Mouse (Mus musculus): Measurements from ENCODE around the gene Prrc2a. TPM values are rescaled to one million over a fixed set of nuclear protein-coding genes. Genes with fewer than 3 reads are reported as not detected.
A peak's percentile ranks its signal among the peaks of the same experiment; 100 is the strongest.

Gene Prrc2a
- total RNA-seq, 2 experiments from 2014 or later = 195 to 211 TPM

DNA sequence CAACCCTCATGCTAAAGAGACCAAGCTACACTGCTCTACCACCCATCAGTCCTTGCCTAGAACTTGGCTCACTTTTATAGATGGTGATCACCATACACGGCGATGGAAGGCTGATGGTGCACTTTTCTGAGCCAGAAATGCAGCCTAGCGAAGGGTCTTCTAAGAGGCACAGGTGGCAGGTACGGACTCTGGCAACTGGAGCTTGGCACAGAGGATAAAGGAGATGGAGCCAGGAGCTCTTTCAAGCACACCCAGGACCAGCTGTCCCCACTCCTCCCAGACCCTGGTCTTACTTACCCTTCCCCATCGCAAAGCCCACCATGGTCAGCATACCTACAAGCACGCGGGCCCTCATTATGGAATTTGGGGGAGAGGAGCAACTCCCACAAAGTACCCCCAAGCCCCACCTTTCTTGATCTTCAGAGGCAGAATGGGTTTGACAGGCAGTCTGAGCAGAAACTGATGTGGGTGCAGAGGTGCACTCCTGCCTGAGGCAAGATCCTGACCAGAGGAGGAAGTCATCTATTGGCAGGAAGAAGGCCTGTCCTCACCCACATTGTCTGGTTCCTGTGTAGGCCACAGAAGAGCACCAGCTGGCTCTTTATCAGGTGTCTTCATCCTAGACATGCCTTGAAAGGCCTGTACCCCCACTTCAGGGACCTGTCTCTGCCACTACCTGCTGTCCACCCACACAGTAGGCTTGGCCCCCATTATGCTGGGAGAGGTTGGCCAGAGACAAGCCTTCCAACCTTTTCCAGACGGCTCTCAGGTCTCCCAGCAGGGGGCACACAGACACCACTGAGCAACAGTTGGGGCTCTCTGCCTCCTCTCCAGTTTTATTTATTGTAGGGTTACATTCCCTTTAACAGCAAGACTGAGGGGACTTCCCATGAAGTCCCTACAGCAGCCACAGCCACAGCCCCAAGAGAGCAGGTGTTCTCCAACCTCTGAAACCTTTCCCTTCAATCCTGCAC lies 49.4 kb downstream of the Prrc2a start, which contains the start of gene Ly6g5b:
Gene Ly6g5b, minus strand, starts transcription at position 383 of the 974 bp plus-strand sequence.
- intact Hi-C loops (cut with DNase I) = no loop called here

DNA sequence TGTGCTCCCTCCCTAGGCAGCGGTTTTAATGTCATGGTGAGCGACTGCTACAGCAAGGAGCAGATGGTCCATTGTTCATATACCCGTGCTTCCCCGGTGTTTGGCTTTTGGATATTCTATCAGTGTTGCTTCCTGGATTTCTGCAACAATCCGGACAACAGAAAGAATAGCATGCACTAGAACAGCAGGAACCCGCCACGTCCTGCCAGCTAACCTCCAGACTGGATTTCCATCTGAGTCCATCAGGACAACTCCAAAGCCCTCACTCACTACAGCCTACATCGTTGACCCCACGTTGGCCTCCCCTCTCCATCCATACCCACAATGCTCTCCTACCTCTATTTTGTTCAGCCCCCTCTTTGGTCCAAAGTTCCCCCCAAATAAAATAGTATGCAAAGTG lies 52.9 kb downstream of the Prrc2a start:
- intact Hi-C loops (cut with DNase I) = no loop called here
- DNase-seq = no peak

More for the DNA sequence above, 49.4 kb downstream of the Prrc2a start, which contains the start of gene Ly6g5b:
- peak in 1 of 2 experiments; percentile 49 for DNase-seq

DNA sequence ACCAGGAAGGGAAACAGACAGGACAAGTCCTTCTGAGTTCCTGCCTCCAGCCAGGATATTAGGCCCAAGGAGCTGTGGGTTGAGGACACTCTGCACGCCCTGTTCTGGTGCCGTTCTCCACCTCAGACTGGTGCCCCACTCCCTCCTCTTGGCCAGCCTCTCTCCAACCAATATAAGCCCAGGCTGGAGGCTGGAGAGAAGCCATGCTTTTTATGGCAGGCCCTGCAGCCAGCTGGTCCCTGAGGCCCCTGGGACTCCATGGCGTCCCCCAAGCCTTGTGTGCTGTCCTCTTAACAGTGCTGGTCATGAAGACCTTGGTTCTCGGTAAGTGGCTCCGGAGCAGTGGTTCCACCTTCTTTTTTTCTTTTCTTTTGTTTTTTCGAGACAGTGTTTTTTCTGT lies 56.6 kb downstream of the Prrc2a start, which contains the start of gene Ly6g5c:
Gene Ly6g5c, plus strand, starts transcription at position 183 of the 400 bp plus-strand sequence.
- intact Hi-C loops (cut with DNase I) = loop anchor here (5.0 kb wide), 1 partner anchor 46 kb away; no protein-coding TSS in a partner anchor
- DNase-seq = no peak

DNA sequence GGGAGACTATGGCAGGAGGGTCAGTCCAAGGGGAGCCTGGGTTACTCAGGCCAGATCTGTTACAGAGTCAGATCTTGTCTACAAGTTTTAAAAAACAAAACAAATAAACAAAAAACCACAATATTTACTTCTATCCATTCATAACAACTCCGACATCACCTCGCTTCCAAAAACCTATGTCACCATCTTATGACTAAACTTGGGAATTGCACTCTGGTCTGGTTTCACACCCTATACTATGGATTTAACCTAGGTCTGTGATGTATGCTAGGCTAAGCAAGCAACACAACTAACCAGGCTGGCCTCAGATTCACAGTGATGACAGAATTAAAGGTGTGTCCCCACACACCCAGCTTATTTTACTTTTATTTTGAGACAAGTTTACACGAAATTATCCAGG lies 58.2 kb downstream of the Prrc2a start:
- no peak for DNase-seq
- intact Hi-C loops (cut with DNase I) = loop anchor here (1.0 to 5.0 kb wide), 2 partner anchors 44 to 85 kb away; no protein-coding TSS in a partner anchor

DNA sequence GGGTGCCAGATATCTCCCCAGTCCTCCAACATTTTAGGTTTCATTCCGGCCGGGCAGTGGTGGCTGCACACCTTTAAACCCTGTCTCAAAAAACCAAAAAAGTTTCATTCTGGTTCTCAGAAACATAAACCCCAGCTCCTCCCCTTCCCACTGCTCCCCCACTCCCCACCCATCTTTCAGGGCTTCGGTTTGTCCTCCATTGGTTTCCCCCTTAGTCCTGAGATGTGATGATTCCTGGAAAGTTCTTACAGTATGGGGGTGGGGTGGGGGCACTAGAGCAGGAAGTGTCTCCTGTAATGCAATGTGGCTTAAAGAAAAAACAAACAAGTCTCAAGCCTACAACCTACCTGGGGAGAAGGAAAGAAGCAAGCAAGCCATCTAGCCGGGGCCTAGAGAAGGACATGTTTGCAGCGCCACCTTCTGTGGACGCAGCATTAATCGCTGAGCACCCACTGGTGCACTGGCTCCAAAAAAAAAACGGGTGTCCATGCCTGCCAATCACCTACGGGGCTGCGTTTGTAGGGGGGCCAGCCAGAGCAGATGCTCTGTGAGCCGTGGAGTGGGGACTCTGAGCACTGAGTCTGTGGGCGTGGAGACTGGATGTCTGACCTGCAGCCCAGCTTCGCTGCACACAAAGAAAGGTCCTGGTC lies 58.8 kb downstream of the Prrc2a start:
- intact Hi-C loops (cut with DNase I) = loop anchor here (1.0 to 5.0 kb wide), 2 partner anchors 44 to 85 kb away; no protein-coding TSS in a partner anchor
- peak; percentile 47 to 50 for DNase-seq

DNA sequence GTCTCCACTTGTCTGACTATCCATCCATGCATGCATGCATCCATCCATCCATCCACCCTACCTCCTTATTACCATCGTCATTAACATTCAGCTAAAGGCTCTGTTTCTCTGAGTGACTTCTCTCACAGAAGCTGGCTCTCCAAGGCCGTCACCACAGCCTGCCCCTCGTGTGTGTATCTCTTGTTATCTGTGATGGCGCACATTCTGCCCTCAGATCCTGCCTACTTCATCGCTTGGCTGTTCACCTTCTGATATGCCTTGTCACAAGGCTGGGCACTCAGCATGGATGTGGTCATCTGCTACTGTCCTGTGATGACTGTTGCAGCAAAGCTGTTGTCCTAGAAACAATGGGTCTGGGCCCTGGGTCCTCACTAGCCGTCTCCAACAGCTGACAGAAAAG lies 59.9 kb downstream of the Prrc2a start:
- DNase-seq = no peak
- intact Hi-C loops (cut with DNase I) = loop anchor here (5.0 kb wide), 1 partner anchor 42 kb away; no protein-coding TSS in a partner anchor

DNA sequence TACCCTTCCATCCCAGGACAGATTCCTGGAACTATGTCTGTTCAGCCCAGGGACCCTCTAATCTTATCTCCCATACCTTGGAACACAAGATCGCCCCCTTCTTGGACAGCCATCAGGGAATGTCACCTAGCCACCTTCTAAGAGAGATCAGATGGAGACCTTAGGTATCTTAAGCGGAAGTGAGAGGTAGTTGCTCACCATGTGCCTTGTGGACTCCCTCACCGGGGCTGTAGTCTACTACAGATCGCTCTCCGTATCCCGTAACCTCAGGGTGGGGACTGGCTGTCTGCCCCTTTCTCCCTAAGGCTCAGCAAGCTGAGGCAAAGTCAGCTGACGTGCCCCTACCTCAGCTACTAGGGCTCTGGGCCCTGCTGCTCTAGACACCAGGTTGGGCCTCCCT lies 60.6 kb downstream of the Prrc2a start:
- DNase-seq = no peak
- intact Hi-C loops (cut with DNase I) = no loop called here

DNA sequence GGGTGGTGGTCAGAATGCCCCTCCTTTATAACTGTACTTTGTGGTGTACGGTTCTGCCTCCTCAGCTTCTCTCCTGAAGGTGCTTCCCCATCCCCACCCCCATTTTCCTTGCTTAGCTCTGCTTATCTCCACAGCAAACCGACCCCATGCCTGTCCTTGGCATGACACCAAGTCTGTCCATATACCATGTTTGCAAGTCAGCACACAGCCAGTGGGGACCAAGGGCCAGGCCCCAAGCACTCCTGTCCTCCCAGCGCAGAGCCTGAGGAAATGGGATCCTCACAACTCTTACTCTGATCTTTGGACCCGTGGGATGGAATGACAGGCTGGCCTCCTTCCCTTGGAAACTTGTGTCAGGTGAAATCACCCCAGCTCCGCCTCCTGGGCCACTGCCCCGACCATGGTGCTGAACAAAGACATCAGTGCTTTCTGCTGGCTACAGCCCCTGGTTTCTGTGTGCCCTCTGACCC lies 61.4 kb downstream of the Prrc2a start:
- DNase-seq = no peak
- intact Hi-C loops (cut with DNase I) = no loop called here

DNA sequence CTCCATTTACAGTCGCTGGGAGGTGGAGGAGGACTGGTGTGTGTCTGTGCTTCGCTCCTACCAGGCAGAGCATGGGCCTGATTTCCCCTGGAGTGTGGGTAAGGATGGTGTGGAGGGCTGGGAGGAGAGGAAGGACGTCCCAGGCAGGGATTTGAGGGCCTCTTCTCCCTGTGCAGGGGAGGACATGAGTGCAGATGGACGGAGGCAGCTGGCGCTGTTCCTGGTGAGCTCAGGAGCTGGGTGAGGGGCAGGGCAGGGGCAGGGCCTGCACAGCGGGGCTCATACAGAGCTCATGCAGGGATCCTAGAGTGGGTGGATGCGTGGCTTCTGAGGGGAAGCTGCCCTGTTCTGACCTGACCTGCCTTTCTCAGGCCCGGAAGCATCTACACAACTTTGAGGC lies 62.4 kb downstream of the Prrc2a start:
- intact Hi-C loops (cut with DNase I) = no loop called here
- DNase-seq = no peak

- DNase-seq = no peak
- intact Hi-C loops (cut with DNase I) = no loop called here
Measured at GRCm38 (mm10) chr17:35101161-35101560, 63.5 kb downstream of the Prrc2a start.

DNA sequence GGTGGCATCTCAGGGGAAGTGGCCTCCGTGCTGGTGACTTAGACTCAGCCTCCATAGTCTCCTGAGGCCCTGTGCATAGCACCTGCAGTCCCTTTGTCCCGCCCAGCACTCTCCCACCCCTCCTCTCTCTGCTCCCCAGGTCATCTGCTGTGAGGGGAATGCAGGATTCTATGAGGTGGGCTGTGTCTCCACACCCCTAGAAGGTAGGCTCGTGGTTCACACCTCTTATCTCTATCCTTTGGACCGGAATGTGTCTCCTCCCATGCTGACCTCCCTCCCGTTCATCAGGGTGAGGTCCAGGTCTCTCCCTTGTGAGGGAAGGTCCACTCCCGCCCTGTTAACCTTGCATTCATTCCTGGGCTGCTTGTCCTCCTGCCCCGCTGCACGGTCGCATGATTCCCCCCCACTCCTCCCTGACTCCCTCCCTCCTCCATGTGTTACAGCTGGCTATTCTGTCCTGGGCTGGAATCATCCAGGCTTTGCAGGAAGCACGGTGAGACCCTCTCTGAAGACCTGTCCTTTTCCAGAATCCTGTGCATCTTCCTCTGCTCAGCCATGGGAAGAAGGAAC lies 64.4 kb downstream of the Prrc2a start:
- DNase-seq = no peak
- intact Hi-C loops (cut with DNase I) = no loop called here

Small RNAs within 50 kb of the gene (microRNA-seq; reads per million reads assigned to microRNA genes)
- gene Mir6973a (0 reads per million in 2 experiments), gene Mir6974 (0 reads per million in 2 experiments)

Other genes with a start within 250 kb of the Prrc2a start
- 10 to 100 TPM; 12.2 to 12.6 TPM for gene Neu1, start 233.6 kb downstream of the Prrc2a start, total RNA-seq (2021)
- 1 to 10 TPM; 3.9 to 4.5 TPM for gene Hspa1b, start 205.7 kb downstream of the Prrc2a start, total RNA-seq (2021)
- gene Gm20481, start 195.0 kb downstream of the Prrc2a start, total RNA-seq (2021) = not detected
- gene Hspa1a, start 192.7 kb downstream of the Prrc2a start, total RNA-seq (2021) = 1 to 10 TPM; 2.6 TPM
- gene Hspa1l, start 192.2 kb downstream of the Prrc2a start, total RNA-seq (2021) = 1 to 10 TPM; 4.0 to 4.1 TPM
- 10 to 100 TPM; 28.8 to 31.7 TPM for gene Lsm2, start 183.0 kb downstream of the Prrc2a start, total RNA-seq (2021)
- 10 to 100 TPM; 34.5 to 35.6 TPM for gene Vars, start 163.9 kb downstream of the Prrc2a start, total RNA-seq (2021)
- 1 to 10 TPM; 3.3 to 3.8 TPM for gene Vwa7, start 148.3 kb downstream of the Prrc2a start, total RNA-seq (2021)
- under 1 TPM in 1 of 2 experiments, not detected in 1; 0.38 TPM for gene Sapcd1, start 136.9 kb downstream of the Prrc2a start, total RNA-seq (2021)
- gene Msh5, start 118.2 kb downstream of the Prrc2a start, total RNA-seq (2021) = 1 to 10 TPM; 2.0 TPM
- 100 to 1,000 TPM; 115 to 118 TPM for gene Clic1, start 114.9 kb downstream of the Prrc2a start, total RNA-seq (2021)
- gene Ddah2, start 105.9 kb downstream of the Prrc2a start, total RNA-seq (2021) = 10 to 100 TPM; 84.5 to 86.1 TPM
- gene Ly6g6c, start 99.5 kb downstream of the Prrc2a start, total RNA-seq (2021) = not detected
- gene Mpig6b, start 98.7 kb downstream of the Prrc2a start, total RNA-seq (2021) = under 1 TPM; 0.55 to 0.77 TPM
- under 1 TPM; 0.24 to 0.37 TPM for gene Ly6g6e, start 88.0 kb downstream of the Prrc2a start, total RNA-seq (2021)
- gene Ly6g6d, start 86.8 kb downstream of the Prrc2a start, total RNA-seq (2021) = 1 to 10 TPM; 1.1 to 1.2 TPM
- not detected for gene Ly6g6f, start 79.3 kb downstream of the Prrc2a start, total RNA-seq (2021)
- gene Abhd16a, start 75.6 kb downstream of the Prrc2a start, total RNA-seq (2021) = 10 to 100 TPM; 51.0 to 55.7 TPM
- gene Ly6g5c, start 56.6 kb downstream of the Prrc2a start, total RNA-seq (2021) = not detected
- gene Ly6g5b, start 49.5 kb downstream of the Prrc2a start, total RNA-seq (2021) = under 1 TPM in 1 of 2 experiments, not detected in 1; 0.67 TPM
- gene Gpank1, start 43.4 kb downstream of the Prrc2a start, total RNA-seq (2021) = 1 to 10 TPM; 6.6 to 8.3 TPM
- gene Csnk2b, start 42.8 kb downstream of the Prrc2a start, total RNA-seq (2021) = 100 to 1,000 TPM; 183 to 187 TPM
- gene D17H6S53E, start 38.5 kb downstream of the Prrc2a start, total RNA-seq (2021) = 10 to 100 TPM; 28.5 to 32.4 TPM
- not detected for gene Apom, start 32.8 kb downstream of the Prrc2a start, total RNA-seq (2021)
- gene Bag6, start 29.7 kb downstream of the Prrc2a start, total RNA-seq (2021) = 100 to 1,000 TPM; 285 to 291 TPM
- gene Aif1, start 11.2 kb upstream of the Prrc2a start, total RNA-seq (2021) = 1 to 10 TPM; 2.9 to 4.6 TPM
- gene Lst1, start 23.5 kb upstream of the Prrc2a start, total RNA-seq (2021) = 1 to 10 TPM; 2.8 to 4.5 TPM
- gene Ltb, start 29.5 kb upstream of the Prrc2a start, total RNA-seq (2021) = 1 to 10 TPM in 1 of 2 experiments, under 1 TPM in 1; 0.94 to 1.2 TPM
- under 1 TPM; 0.72 to 0.87 TPM for gene Tnf, start 37.1 kb upstream of the Prrc2a start, total RNA-seq (2021)
- under 1 TPM in 1 of 2 experiments, not detected in 1; 0.17 TPM for gene Lta, start 40.5 kb upstream of the Prrc2a start, total RNA-seq (2021)
- gene Gm16181, start 55.9 kb upstream of the Prrc2a start, total RNA-seq (2021) = under 1 TPM in 1 of 2 experiments, not detected in 1; 0.84 TPM
- 1 to 10 TPM; 4.9 to 5.7 TPM for gene Atp6v1g2, start 68.8 kb upstream of the Prrc2a start, total RNA-seq (2021)
- gene Nfkbil1, start 70.9 kb upstream of the Prrc2a start, total RNA-seq (2021) = 10 to 100 TPM in 1 of 2 experiments, 1 to 10 TPM in 1; 10.0 to 12.2 TPM
- 100 to 1,000 TPM; 163 to 169 TPM for gene Ddx39b, start 76.8 kb upstream of the Prrc2a start, total RNA-seq (2021)
- gene H2-D1, start 97.8 kb upstream of the Prrc2a start, total RNA-seq (2021) = 10 to 100 TPM; 67.7 to 69.9 TPM
- gene H2-Q1, start 155.5 kb upstream of the Prrc2a start, total RNA-seq (2021) = 1 to 10 TPM in 1 of 2 experiments, under 1 TPM in 1; 0.55 to 1.1 TPM
- 1 to 10 TPM in 1 of 2 experiments, under 1 TPM in 1; 0.89 to 1.2 TPM for gene H2-Q2, start 177.3 kb upstream of the Prrc2a start, total RNA-seq (2021)
- 10 to 100 TPM in 1 of 2 experiments, 1 to 10 TPM in 1; 8.5 to 10.6 TPM for gene H2-Q4, start 214.7 kb upstream of the Prrc2a start, total RNA-seq (2021)

All from heart, postnatal 10 days (tissue).